Mouse (Mus musculus) CH12F3 (cell line): Measurements from ENCODE around the gene Pou5f1.

Experiments
- in situ Hi-C: fragments of 300-500 bp; cut with MboI; formaldehyde crosslinking; loops from 2 replicates; pipeline ENCODE4 v1.14.3; 2020; ENCODE audit warnings: low sequenced_read_pairs

Pou5f1 gene

DNA sequence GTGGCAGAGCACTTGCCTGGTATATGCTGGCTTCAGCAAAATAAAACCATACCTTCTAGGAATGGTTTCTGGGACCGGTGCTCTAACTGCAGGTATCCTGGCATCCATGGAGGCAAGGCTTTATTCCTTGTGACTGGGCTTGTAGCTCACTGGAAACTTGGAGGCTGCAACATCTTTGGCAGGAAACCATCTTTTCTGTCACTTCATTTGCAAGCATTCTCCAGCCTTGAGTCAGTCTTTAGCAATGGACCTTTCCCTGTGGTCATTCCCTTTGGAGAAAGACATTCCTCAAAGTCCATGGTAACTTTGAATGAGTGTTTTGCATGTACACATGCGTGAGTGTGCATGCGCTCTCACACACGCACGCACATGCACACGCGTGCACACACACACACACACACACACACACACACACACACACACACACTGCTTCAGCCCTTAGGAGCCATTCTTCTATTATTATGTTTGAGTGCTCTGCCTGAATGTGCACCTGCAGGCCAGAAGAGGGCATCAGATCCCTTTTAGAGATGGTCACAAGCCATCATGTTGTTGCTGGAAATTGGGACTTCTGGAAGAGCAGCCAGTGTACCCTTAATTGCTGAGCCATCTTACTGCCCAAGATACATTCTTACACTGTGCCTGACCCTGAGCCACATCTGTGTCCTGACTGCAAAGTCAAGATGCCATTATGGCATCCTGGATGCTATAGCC is 7.3 kb downstream of the Pou5f1 start:
- in situ Hi-C loops, result no loop called here

DNA sequence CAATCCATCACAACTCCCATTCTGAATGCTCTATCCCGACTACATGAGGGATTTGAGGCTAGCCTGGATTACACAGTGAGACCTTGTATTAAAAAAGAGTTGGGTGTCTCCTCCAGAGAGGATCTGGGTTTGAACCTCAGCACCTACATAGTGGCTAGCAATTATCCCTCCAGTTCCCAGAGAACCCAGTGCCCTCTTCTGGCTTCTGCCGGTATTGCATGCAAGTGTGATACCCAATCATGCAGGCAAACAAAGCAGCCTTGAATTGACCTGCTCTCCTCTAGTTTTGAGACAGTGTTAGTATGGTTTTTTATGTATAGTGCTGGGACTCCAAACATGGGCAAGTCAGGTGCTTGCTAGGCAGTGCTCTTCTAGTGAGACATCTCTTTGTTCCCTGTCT is 8.1 kb downstream of the Pou5f1 start:
- in situ Hi-C loops, result no loop called here

DNA sequence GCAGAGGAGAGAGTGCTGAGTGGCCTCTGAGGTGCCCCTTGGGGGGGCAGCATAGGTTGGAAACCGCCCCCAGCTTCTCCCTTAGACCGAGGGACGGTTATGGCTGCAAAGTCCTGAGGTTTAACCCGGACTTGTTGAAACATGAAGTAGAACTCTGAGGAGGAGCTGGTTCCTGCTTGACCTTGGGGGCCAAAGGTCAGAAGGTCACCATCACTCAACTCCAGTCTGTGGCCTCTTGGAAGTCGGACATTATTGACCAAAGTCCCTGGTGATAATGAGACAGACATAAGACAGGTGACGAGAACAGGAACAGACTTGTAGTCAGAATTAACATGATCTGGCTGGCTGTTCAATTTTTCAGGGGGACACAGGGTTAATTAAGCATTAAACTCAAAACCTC is 8.9 kb downstream of the Pou5f1 start:
- in situ Hi-C loops, result no loop called here

- in situ Hi-C loops, result no loop called here
Observed at GRCm38 (mm10) chr17:35515911-35516640, 10.3 kb downstream of the Pou5f1 start.

GRCm38 (mm10) chr17:35516652-35517500 is 11.1 kb downstream of the Pou5f1 start, which contains the start of the genes Tcf19 and Cchcr1:
TSS of gene Tcf19 (minus strand) at chr17:35516824.
TSS of gene Cchcr1 (plus strand) at chr17:35517100.
- in situ Hi-C loops, result no loop called here

- in situ Hi-C loops, result no loop called here
Observed at GRCm38 (mm10) chr17:35517526-35517925, 11.7 kb downstream of the Pou5f1 start.

DNA sequence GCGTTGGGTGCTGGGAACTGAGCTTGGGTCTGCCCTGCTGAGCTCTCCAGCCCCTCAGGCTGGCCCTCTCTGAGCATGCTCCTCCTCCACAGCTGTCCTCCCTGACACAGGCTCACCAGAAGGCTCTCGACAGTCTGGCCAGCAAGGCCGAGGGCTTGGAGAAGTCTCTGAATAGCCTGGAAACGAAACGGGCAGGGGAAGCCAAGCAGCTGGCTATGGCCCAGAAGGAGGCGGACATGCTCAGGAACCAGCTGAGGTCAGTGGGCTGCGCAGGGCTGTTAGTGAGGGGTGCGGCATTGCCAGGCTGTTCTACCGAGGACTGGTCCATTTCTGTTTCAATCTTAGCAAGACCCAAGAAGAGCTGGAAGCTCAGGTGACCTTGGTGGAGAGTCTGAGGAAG is 18.5 kb downstream of the Pou5f1 start:
- in situ Hi-C loops, result no loop called here

GRCm38 (mm10) chr17:35526644-35527043 is 20.8 kb downstream of the Pou5f1 start:
- in situ Hi-C loops, result no loop called here

DNA sequence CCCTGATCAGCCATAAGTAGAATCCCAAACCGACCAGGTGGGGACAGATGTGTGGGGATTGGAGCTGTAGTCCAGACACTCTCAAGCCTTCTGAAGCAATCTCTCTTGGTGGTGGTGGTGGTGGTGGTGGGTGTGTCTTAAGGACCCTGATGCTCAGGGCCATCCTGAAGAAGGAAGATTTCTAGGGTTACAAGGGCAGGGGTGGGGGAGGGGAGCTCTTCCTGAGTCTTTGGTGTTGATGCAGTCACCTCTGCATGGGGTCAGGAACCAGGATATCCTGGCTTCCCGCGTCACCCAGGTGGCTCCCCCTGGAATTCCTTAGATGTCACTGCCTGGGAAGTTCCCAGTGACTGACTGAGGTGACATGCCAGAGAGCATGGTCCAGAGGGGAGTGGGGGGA is 26.5 kb downstream of the Pou5f1 start:
- in situ Hi-C loops, result no loop called here

GRCm38 (mm10) chr17:35532901-35533300 is 27.1 kb downstream of the Pou5f1 start, which contains the start of gene Psors1c2:
TSS of gene Psors1c2 (plus strand) at chr17:35533201.
- in situ Hi-C loops, result no loop called here

GRCm38 (mm10) chr17:35534343-35534742 is 28.5 kb downstream of the Pou5f1 start:
- in situ Hi-C loops, result no loop called here

- in situ Hi-C loops, result no loop called here
Observed at GRCm38 (mm10) chr17:35537421-35537820, 31.6 kb downstream of the Pou5f1 start.

DNA sequence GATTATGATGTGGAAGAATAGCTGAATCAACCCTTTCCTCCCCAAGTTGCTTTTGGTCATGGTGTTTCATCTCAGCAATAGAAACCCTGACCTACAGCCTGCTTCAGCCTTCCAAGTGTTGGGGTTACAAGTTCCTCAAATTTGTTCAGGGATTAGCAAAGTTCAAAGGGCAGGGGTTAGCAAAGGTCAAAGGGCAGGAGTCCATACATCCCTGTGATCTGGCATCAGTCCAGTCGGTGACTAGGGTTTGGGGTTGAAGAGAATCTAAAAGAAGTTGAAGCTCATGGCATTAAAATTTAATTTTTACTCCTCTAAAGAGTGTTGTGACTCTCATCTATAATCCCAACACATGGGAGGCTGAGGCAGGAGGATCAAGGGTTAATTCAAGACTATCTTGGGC is 32.7 kb downstream of the Pou5f1 start:
- in situ Hi-C loops, result no loop called here

DNA sequence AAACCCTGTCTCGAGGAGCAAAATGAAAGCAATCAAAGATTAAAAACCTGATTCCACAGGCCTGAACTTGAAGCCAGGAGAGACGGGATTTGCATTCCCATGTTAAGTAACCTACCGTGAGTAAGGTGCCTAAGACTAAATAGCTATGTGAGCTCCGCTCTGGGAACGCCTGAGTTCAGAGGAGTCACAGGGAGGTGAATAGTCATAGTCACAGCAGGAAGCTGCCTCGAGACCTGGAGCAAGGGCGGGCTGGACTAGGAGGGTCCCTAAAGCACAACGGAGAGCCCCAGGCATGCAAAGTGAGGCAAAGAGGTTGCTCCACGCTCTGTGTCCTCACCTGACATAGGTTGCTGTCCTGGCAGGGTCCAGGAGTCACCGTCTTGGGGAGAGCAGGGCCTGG is 33.7 kb downstream of the Pou5f1 start:
- in situ Hi-C loops, result no loop called here

DNA sequence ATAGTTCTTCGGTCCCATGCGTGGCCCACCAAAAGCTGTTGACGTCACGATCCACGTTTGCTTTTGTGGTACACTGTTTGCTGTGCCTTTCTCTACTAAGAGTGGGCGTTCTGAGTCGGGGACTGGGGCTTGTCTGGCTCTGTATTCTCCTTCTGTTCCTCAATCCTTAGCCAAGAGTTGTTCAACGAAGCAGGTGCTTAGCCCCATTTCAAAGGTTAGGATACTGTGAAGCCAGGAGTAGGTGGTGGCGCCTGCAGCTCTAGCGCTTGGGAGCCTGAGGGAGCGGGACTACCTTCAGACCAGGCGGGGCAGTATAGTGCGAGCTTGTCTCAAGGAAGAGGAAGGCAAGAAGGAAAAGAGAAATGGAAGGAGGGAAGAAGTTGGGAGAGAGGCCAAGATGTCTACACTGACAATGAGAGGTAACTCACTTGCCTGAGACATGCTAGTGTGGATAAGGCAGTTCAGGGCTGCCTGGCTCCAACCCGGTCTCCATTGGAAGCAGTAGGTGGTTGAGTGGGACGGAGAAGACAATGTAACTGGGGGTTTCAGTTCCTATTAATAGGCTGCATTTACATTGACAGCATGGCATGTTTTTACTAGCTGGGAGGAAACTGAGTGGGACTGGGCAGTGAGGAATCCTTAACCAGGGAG is 37.1 kb downstream of the Pou5f1 start:
- in situ Hi-C loops, result no loop called here

- in situ Hi-C loops, result no loop called here
Observed at GRCm38 (mm10) chr17:35543412-35543861, 37.6 kb downstream of the Pou5f1 start.

DNA sequence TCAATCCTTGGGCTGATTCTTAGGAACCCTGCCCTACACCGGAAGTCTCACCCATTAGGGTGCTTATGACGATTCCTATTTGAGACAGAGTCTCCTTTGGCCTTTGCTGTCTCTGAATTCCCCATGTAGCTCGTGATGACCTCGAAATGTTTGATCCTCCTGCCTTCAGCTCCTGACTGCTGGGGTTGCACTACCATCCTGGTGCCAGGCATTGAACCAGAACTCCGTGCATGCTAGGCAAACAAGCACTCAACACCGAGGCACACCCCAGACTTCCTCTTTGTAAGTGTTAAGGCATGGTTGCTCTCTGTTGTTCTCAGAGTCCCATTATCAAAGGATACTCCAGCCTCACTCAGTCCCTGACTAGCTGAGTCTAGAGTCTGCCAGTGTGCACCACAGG is 38.2 kb downstream of the Pou5f1 start:
- in situ Hi-C loops, result no loop called here

GRCm38 (mm10) chr17:35544680-35545079 is 38.9 kb downstream of the Pou5f1 start:
- in situ Hi-C loops, result no loop called here

DNA sequence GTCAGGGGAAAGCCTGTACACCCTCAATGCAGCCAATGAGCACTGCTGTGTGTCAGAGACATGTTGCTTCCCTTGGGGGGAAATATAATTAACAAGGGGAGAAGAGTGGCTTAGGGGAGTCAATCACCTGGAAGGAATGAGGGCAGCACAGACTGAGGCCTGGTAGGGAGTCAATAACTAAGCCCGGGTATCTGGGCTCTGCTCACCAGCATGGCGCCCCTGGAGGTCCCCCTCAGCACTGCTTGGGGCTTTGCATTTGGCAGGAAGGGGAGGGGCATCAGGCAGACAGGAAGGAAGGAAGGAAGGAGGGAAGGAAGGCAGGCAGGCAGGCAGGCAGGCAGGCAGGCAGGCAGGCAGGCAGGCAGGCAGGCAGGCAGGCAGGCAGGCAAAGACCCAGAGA is 41.6 kb downstream of the Pou5f1 start:
- in situ Hi-C loops, result no loop called here

GRCm38 (mm10) chr17:35548636-35549035 is 42.8 kb downstream of the Pou5f1 start:
- in situ Hi-C loops, result no loop called here
